7 mouse cellular contexts compared by ENCODE assay signal in genomic region chr6:4600658-4601296, GRCm38 (mm10). TPM values are rescaled to one million over a fixed set of nuclear protein-coding genes. Genes with fewer than 3 reads are reported as not detected.
DNase-seq lines count a peak whose midpoint lies in the region; ATAC-seq lines count a peak whose summit lies in the region.

TSS of gene Casd1 (plus strand) at chr6:4600839.

- no peaks in the 10 kb centered on the region for H3K36me3 ChIP-seq in intestine, embryonic 14.5 days (ENCODE audit: control insufficient read depth, insufficient read depth, low read length)
- H3K36me3 ChIP-seq in limb, embryonic 11.5 days (ENCODE audit: control insufficient read depth, insufficient read depth, low read length), result no peaks in the 10 kb centered on the region; the same call in 1 of the 2 replicates
- H3K36me3 ChIP-seq in midbrain, embryonic 13.5 days, result no peaks in the 10 kb centered on the region

- peaks cover 22% of the 10 kb centered on the region for H3K4me1 ChIP-seq in intestine, embryonic 14.5 days (replicated peaks; ENCODE audit: control insufficient read depth, insufficient read depth, low read length)
- H3K4me1 ChIP-seq in limb, embryonic 11.5 days (ENCODE audit: control insufficient read depth, insufficient read depth, low read length), result peaks cover 21% of the 10 kb centered on the region
- H3K4me1 ChIP-seq in midbrain, embryonic 13.5 days (replicated peaks), result peaks cover 33% of the 10 kb centered on the region

- peak within 1 kb of the TSS; percentile 88 for H3K27ac ChIP-seq in intestine, embryonic 14.5 days (ENCODE audit: low read depth)
- H3K27ac ChIP-seq in limb, embryonic 11.5 days (replicated peaks; ENCODE audit: low read depth, low read length), result peak within 1 kb of the TSS; percentile 99
- H3K27ac ChIP-seq in midbrain, embryonic 13.5 days, result peak within 1 kb of the TSS; percentile 95

- H3K9ac ChIP-seq in intestine, embryonic 14.5 days (ENCODE audit: low read length), result peak within 1 kb of the TSS; percentile 94
- peak within 1 kb of the TSS; percentile 97 for H3K9ac ChIP-seq in limb, embryonic 11.5 days (ENCODE audit: low read length)
- peak within 1 kb of the TSS; percentile 95 for H3K9ac ChIP-seq in midbrain, embryonic 13.5 days (replicated peaks)

- H3K4me3 ChIP-seq in intestine, embryonic 14.5 days (ENCODE audit: low read depth, low read length), result peak within 1 kb of the TSS; percentile 74
- H3K4me3 ChIP-seq in limb, embryonic 11.5 days (ENCODE audit: low read depth, low read length), result peak within 1 kb of the TSS; percentile 59
- peak within 1 kb of the TSS; percentile 73 for H3K4me3 ChIP-seq in midbrain, embryonic 13.5 days (replicated peaks)

- no peaks in the 10 kb centered on the region for H3K9me3 ChIP-seq in intestine, embryonic 14.5 days (ENCODE audit: control insufficient read depth, low read length)
- H3K9me3 ChIP-seq in limb, embryonic 11.5 days (ENCODE audit: control insufficient read depth, low read length), result no peaks in the 10 kb centered on the region
- H3K9me3 ChIP-seq in midbrain, embryonic 13.5 days, result no peaks in the 10 kb centered on the region

- DNase-seq in adrenal gland, adult 2 months, result peak; percentile 89
- DNase-seq in embryo, embryonic 10.5 days (ENCODE audit: low spot score), result peak; percentile 83
- DNase-seq in gastrocnemius, postnatal 25 days, result peak; percentile 56
- peak; percentile 88 for DNase-seq in intestine, embryonic 14.5 days (ENCODE audit: low spot score)
- DNase-seq in limb, embryonic 11.5 days (ENCODE audit: low spot score), result peak; percentile 82
- DNase-seq in spleen, adult 18-20 months, result peak; percentile 54 to 73

- no peaks in the 10 kb centered on the region for H3K27me3 ChIP-seq in intestine, embryonic 14.5 days (replicated peaks; ENCODE audit: control insufficient read depth, insufficient read depth, low read length)
- no peaks in the 10 kb centered on the region for H3K27me3 ChIP-seq in limb, embryonic 11.5 days (ENCODE audit: control insufficient read depth, insufficient read depth, low read length)
- no peaks in the 10 kb centered on the region for H3K27me3 ChIP-seq in midbrain, embryonic 13.5 days

- under 1% methylated on average over 64 of the region's 64 CpGs for WGBS in intestine, embryonic 14.5 days
- under 1% methylated on average over 48 of the region's 64 CpGs for WGBS in limb, embryonic 11.5 days
- WGBS in midbrain, embryonic 13.5 days, result 1% methylated on average over 54 of the region's 64 CpGs

- H3K4me2 ChIP-seq in intestine, embryonic 14.5 days (ENCODE audit: low read length), result peak within 1 kb of the TSS; percentile 88
- H3K4me2 ChIP-seq in limb, embryonic 11.5 days (ENCODE audit: low read depth, severe bottlenecking), result peak within 1 kb of the TSS; percentile 88
- peak within 1 kb of the TSS; percentile 92 for H3K4me2 ChIP-seq in midbrain, embryonic 13.5 days (replicated peaks)

- peak; percentile 90 for ATAC-seq in intestine, embryonic 14.5 days (replicated peaks; ENCODE audit: low FRiP score, low TSS enrichment, low read depth)
- ATAC-seq in limb, embryonic 11.5 days (ENCODE audit: insufficient number of reproducible peaks, low FRiP score, low TSS enrichment, low read depth), result peak; percentile 82
- ATAC-seq in midbrain, embryonic 13.5 days, result peak; percentile 92

RNA-seq across cellular contexts. Expression of gene Casd1, which starts in this region (rescaled TPM):
- total RNA-seq in adrenal gland, adult 2 months (2021), result 10 to 100 TPM; 27.5 to 32.3 TPM
- 25.6 and 36.5 TPM in 2 replicates for polyA plus RNA-seq in adrenal gland, adult 2 months (2012; rRNA removed)
- total RNA-seq in gastrocnemius, postnatal 25 days (2021), result 10 to 100 TPM; 17.3 to 18.1 TPM
- 31.4 and 34.1 TPM in 2 replicates for polyA plus RNA-seq in intestine, embryonic 14.5 days (2014; fragmentation: Nextera tagmentation; extraction: Ambion mirVana)
- 79.2 and 92.1 TPM in 2 replicates for polyA plus RNA-seq in limb, embryonic 11.5 days (2014; fragmentation: Nextera tagmentation; extraction: Ambion mirVana)
- polyA plus RNA-seq in midbrain, embryonic 13.5 days (2015; fragmentation: Nextera tagmentation; extraction: Ambion mirVana), result 39.0 and 39.9 TPM in 2 replicates

Comparison
In these comparisons a context has a peak if more than half of its experiments do, and no peak if none do; other contexts are left out.
1. Peak in every context shown above with its lines: DNase-seq, ATAC-seq, H3K4me3 ChIP-seq and H3K27ac ChIP-seq.